Mouse (Mus musculus): ENCODE results near the gene Sucla2. TPM values are rescaled to one million over a fixed set of nuclear protein-coding genes. Genes with fewer than 3 reads are reported as not detected.

The Sucla2 gene
- 12.4 TPM for polyA plus RNA-seq (2015; fragmentation: Illumina TruSeq; extraction: RNeasy Lipid Tissue Mini Kit (QIAGEN cat#74804); ENCODE audit: insufficient read depth, low read depth, low replicate concordance)

DNA sequence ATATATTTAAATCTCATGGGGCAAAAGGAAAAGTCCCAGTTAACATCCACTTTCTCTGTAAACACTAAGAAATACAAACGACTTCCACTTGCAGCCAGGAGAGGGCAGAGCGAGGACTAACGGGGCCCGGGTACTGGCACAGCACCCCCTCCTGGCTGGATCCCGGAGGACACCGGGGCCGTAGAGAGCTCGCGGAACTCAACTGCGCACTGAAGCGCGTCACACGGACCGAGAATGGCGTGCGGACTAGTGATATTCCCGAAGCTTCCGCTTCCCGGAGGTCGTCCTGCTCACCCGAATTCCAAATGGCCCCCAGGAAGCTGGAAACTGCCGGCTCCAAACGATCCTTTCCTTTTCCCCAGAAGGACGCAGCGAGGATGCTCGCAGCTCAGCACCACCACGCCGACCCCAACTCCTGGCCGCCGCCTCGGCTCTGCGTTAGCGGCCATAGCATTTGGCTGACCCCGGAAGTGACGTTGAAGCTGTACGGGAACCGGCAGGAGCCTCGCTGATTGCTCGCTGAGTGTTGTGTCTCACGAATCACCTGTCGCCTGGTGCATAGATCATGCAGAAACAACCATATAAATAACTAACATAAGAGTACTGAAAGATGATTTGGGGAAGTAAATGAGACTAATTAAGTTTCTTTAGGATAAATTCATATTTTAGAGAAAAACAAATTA is at the start of gene Sucla2:
TSS of gene Sucla2 (plus strand) at position 554 of the 683 bp plus-strand sequence.

DNA sequence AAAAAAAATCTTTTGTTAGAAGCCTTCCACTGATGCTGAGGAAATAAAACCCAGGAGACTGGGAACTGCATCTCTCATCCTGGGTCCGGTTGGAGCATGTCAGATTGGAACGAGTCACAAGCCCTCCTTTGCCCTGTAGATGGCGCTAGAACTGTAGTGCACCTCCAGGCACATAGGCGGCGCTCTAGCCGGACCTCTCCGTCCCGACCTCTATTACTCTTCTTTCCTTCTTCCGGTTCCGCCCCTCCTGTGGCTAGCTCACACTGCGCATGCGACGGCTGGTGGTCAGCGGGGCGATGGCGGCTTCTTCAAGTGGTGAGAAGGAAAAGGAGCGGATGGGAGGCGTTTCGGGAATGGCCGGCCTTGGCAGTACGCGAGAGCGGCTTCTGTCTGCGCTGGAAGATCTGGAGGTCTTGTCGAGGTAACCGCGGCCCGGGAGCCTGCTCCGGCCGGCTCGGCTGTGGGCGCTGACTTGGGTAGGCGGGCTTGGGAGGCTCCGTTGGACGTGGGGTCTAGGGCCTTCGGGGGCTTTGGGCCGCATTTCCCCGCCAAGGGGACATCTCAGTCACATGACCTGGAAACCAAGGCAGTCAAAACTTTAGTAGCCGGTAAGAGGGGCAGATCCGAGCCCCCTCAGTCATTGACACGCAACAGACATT is 15.2 kb upstream of the Sucla2 start, which contains the start of gene Med4:
TSS of gene Med4 (plus strand) at position 261 of the 659 bp plus-strand sequence.

GRCm38 (mm10) chr14:73548051-73548450 is 22.9 kb downstream of the Sucla2 start, which contains the start of gene Nudt15:
Gene Nudt15, minus strand, starts transcription at chr14:73548242.

Other genes with a start within 250 kb of the Sucla2 start
- 5.8 TPM for gene Rb1, start 199.5 kb upstream of the Sucla2 start, polyA plus RNA-seq (2015; fragmentation: Illumina TruSeq; extraction: RNeasy Lipid Tissue Mini Kit (QIAGEN cat#74804); ENCODE audit: insufficient read depth, low read depth, low replicate concordance)
- gene Itm2b, start 140.0 kb upstream of the Sucla2 start, polyA plus RNA-seq (2015; fragmentation: Illumina TruSeq; extraction: RNeasy Lipid Tissue Mini Kit (QIAGEN cat#74804); ENCODE audit: insufficient read depth, low read depth, low replicate concordance): 254 TPM
- gene Med4, start 15.3 kb upstream of the Sucla2 start, polyA plus RNA-seq (2015; fragmentation: Illumina TruSeq; extraction: RNeasy Lipid Tissue Mini Kit (QIAGEN cat#74804); ENCODE audit: insufficient read depth, low read depth, low replicate concordance): 7.9 TPM
- not detected for gene Nudt15, start 22.9 kb downstream of the Sucla2 start, polyA plus RNA-seq (2015; fragmentation: Illumina TruSeq; extraction: RNeasy Lipid Tissue Mini Kit (QIAGEN cat#74804); ENCODE audit: insufficient read depth, low read depth, low replicate concordance)
- gene Gm21750, start 135.9 kb downstream of the Sucla2 start, polyA plus RNA-seq (2015; fragmentation: Illumina TruSeq; extraction: RNeasy Lipid Tissue Mini Kit (QIAGEN cat#74804); ENCODE audit: insufficient read depth, low read depth, low replicate concordance): not detected

Data from pancreas, adult 10 weeks (tissue).